Mouse (Mus musculus) heart, adult 8-10 months (tissue): ENCODE data around the gene Fam171a1. TPM values are rescaled to one million over a fixed set of nuclear protein-coding genes. Genes with fewer than 3 reads are reported as not detected.

Experiments
- DNase-seq: peaks from one replicate; pipeline ENCODE4 v3.0.0; 2022; ENCODE audit warnings: low spot score
- total RNA-seq, 4 experiments: library from RNA; stranded (reverse); gene quantifications; 2 replicates each; pipeline ENCODE4 v1.2.4; 2022

Gene Fam171a1
- total RNA-seq, 4 experiments from 2014 or later, result 12.1 to 16.7 (median 14.0) TPM

DNA sequence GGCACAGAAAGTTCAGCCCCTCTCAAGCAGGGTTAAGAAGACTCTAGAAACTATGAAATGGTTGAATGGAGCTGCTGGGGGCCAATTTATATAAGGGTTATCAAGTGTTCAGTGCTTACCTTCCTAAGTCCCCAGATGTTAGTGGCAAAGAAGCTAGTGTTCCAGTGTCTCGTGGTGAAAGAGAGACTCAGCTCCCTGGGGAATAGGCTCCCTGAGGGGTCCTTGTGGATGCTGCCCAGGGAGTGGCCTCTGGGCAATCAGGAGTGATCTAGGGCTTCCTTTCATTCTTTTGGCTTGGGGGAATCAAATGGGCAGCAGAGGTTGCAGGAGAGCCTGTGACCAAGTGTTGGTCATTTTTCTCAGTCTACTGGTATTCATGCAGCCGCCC, 21.3 kb downstream of the Fam171a1 start:
- no peak for DNase-seq

DNA sequence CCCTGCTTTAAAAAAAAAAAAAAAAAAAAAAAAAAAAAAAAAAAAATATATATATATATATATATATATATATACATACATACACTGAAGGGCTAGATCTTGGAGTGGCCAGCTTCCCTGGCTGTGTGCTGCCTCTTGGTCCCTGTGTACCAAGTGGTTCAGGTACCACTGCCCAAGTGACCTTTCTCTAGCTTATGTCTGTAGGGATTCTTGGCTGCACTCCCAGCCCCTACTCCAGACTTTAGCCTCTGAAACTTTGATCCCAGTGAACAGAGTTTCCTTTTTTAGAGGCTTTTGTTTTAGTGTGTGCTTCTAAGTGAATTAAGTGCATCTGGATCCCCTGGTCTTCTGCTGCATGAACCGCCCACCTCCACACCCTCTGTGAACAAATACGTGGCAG, 24.3 kb downstream of the Fam171a1 start:
- no peak for DNase-seq

DNA sequence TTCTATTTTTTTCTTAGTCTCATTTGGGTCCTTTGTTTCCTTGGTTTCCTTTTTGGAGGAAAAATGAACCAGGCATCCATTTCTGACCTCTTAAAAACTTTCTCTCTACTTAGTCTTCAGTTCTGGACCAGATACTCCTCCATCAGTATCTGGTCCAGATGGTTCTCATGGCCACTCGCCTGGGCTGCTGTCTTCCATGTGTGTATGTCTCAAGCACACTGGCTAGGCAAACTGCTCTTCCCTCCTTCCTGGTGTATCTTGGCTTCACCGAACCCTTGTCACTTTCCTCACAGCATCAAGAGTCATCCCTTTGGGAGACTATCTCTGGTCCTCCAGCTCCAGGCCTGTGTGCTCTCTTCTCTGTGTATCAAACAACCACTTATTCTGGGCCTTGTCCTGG, 25.0 kb downstream of the Fam171a1 start:
- no peak for DNase-seq

DNA sequence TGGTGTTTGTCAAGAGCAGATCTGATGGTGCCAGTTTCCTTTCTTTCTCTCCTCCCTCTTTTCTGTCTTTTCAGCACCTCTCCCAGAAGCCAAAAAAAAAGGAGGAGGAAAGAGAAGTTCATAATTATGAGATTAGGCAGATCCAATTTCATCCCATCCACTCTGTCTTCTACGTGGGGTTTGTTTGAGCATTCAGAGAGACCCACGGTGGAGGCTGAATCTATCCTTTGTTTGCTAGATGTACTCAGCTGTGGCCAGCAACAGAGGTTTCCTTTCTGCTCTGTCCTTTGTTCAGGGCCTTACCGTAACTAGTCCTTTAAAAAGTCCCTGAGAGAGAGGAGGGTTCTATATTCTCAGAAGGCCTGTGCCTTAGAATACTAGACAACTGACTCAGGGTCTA, 25.6 kb downstream of the Fam171a1 start:
- DNase-seq, result no peak

DNA sequence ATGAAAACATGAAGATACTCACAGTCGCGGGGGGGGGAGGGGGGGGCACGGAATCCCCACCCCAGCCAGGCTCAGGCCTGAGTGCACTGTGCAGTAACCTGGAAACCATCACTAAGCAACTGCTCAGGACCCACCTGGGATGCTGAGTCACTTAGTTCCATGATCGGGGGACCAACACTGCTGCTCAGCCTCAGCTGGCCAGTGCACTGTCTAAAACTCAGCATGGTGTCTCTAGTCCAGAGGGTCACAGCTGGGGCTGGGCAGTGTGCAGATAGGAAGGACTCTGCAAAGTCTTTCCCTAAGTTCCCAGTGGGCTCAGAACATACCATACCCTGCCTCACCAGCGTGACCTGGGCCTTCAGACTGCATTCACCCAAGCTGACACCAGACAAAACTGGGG, 26.6 kb downstream of the Fam171a1 start:
- no peak for DNase-seq

DNA sequence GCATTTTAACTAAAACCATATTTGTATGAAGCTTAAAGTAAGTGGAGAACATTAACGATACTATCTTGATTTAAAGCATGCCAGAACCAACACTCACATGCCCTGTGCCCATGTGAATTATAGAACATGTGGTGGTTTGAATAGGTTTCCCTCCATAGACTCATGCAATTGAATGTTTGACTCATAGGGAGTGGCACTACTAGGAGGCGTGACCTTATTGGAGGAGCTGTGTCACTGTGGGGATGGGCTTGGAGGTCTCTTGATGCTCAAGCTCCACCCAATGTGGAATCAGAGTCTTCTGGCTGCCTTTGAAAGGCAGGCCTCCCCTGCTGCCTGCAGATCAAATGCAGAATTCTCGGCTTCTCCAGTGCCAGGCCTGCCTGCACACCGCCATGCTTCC, 27.8 kb downstream of the Fam171a1 start:
- no peak for DNase-seq

DNA sequence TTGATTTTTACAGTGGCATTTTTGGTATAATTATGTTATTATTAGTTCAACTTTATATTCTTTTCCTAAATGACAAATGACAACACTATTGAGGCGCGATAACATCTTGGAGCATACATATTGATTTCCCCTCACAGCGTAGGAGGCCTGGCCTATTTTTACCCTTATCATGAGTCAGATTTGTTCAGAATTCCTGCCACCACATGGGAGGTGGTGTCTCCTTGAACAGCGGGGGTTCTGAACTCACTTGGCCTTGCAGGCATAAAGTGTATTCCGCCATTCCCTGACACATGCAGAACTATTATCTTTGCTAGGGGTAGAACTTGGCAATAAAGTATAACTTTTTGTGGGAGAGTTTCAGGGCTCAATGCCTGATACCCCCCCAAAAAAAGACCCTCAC, 30.3 kb downstream of the Fam171a1 start:
- no peak for DNase-seq

DNA sequence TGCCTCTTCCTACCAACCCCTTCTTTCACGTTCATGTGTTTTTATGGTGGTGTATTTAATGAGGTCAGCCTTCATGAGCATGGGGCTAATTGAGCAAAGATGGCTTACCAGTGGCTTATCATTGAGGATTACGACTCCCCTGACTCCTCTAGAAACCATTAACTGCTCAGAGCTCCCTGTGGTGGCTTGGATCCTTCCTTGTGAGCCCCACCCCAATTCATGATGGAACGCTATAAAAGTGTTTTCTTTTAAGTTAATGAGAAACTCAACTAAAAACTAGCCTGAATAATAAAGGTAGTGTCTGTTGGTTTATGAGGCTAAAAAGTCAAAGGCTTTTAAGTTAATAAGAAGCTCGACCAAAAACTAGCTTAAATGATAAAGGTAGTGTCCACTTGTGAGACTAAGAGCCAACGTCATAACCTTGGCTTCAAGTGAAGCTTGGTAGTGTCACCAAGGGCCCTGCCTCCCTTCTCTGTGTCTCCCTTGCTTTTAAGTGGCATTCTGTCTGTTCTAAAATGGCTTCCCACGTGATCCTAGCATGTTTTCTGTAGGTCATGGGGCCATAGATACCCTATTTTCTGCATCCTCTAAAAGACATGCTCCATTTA, 33.6 kb downstream of the Fam171a1 start:
- DNase-seq, result no peak

DNA sequence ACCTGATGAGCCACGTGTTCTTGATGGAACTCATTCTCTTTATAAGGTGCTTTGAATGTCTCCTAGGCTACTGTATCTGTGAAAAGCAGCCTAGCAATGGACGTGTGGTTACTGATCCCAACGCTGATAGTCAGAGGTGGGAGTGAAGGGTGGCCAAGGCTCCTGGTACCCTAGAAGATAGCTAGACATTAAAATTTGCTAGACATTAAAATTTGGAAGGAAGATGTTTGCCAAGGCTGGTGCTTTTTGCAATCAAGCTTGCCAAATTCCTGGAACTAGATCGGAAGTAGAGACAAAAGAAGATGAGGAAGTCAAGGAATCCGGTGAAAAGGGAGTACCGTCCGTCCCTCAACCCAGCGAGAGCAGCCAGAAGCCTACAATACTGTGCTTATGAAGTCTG, 34.7 kb downstream of the Fam171a1 start:
- DNase-seq, result no peak

DNA sequence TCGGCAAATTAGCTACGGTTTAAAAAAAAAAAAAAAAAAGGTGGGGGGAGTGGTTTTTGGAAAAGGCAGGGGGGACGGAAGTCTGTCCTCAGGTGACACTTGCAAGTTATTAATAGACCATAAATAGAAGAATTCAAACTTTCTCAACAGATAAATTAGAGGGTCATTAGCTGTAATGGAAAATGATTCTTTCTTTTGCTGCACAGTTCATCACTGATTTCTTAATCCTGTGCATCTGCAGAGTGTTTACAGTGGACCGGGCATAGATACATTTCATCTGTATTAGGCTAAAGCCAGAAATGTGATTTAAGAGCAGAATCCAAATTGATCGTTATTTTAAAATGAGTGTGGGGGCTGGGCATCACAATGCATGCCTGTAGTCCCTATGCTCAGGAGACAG, 36.3 kb downstream of the Fam171a1 start:
- DNase-seq, result no peak

DNA sequence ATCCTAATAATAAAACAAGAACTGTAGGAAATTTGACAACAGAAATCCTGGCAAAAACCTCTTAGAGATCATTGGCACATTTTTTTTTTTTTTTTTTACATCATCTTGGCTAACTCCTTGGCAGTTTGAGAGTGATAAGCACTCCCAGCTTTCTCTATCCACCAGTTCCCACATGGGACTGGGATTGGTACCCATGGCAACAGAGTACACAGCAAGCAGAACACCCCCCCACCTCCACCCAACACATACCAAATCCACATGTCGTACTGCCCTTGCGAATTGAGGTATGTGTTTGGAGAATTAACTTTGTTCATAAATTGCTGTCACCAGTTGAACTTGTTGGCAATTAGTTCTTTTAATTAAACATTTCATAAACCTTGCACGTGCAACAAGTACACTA, 37.3 kb downstream of the Fam171a1 start:
- no peak for DNase-seq

DNA sequence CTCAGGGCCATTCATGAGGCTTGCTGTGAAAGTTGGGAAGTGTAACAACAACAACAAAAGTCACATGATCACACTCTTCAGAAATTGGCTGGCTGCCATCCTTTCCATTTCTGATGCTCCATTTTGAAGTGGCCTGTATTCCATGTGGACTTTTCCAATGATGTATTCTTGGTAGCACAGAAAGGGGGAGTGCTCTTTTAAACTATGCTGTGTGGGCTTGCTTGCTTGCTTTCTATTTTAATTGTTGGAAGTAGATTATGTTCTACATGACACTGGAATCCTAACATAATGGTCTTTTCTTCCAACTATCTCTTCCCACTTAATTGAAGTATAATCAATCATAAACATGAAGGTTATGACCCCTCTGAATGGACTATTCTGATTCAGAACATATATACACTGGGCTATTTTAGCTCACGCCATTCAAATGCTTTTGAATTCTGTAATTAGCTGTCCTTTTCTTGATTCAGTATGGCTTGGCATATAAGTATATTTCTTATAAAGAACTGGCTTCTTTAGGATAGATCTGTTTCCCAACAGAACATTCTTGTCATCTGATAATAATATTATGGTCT, 40.2 kb downstream of the Fam171a1 start:
- no peak for DNase-seq

DNA sequence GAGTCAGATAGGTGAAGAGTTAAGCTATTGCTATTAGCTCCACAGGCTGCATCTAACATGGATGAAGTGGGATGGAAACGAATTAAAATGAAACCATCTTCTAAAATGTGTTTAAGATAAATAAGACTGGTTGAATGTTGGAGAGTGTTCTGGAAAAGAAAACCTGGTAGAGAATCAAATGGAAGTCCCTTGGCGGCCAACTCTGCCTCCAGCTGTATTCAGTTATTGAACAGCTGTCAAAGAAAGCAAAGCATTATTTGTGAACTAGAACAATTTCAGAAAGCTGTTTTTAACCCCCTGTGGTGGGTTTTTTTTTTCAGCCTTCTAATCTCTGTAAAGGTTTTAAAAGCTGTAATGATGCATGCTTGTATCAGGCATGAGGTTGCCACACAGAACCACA, 41.0 kb downstream of the Fam171a1 start:
- peak; percentile 35 for DNase-seq

DNA sequence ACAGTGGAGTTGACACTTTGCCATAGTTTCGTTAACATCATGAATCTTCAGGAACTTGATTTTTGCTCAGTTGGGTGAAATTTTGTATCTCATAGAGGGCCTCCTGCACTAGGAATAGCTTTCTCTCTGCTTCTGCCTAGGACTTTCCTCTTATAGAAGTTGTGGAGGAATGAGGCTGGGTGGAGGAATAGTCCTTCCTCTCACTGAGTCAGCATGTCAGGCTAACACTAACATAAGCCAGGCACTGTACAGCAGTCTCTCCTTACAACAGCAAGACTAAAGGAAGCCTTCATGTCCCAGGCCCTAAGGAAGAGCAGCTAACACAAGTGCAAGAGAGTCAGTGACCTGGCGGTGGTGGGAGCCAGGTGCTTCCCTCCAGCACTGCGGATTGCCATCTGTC, 43.0 kb downstream of the Fam171a1 start:
- DNase-seq, result no peak

DNA sequence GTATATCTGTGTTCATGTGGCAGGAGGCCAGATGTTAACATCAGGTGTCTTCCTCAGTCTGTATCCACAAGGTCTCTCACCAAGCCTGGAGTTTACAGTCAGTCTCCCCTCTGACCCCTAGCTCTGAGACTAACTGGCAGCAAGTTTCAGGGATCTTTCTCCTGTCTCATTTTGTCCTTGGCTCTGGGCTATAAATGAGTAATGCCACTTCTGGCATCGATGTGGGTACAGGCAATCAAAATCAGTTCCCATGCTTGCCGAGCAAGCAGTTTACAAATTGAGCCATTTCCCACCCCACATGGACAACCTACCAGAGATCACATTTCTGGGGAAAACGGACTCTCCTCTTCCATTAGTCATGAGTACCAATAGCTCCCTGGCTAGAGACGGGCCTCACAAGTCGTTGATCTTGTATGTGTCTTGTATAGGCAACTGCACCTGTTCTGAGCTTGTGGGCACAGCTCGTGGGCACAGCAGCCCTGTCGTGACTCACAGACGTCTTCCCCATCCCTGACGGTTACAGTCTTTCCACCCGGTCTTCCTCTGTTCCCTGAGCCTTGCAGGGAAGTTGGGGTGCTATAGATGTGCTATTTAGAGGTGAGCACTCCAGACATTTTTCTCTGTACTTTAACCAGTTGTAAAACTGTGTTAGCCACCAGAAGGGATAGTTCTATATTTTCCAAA, 43.8 kb downstream of the Fam171a1 start:
- DNase-seq, result no peak

DNA sequence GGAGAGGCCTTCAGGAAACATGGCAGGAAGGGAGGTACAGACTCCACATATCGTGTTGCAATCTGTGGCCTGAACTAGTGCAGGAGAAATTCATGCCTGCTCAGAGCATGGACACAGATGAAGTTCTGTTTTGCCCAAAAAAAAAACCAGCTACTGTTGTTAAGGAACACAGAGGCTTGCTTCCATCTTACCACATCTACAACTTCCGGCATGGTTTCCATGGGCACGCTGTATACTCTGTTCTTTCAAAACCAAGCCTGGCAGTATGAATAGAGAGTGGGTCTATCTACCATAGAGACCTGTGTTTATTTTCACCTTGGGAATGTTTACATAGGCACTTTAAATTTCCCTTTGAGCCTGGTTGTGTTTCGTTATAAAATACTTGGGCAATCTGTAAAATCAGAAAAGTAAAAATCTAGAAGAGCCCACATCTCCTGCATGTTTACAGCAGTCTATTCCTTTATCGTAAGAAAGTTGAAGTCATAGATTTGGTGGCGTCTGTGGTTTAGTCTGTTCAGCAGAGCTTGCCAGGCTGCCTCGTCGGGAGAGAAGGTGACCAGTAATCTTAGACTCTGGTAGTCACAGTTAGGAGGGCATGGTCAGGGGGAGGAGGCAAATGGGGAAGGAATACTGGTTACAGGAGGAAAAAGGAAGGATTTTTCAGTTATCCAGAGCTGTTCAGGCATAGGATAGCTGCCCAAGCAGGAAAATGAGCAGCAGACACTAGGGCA, 44.8 kb downstream of the Fam171a1 start:
- no peak for DNase-seq

DNA sequence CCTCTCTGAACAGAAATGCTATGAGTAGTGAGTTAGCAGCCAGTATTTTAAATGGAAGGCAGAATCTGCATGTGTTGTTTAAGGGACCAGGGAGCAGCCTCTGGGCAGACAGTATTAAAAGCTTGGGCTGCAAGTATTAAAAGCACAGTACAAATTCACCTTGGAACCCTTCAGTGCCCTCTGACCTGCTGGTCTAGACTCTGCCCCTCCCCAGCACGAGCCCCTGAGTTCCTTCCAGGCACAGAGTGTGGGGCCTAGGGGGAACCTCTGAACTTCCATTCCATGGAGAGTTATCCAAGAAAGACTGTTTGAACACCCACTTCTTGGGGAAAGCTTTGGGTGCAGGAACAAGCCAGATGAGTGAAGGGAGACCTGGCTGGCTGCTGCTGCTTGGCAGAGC, 47.6 kb downstream of the Fam171a1 start:
- DNase-seq, result no peak

DNA sequence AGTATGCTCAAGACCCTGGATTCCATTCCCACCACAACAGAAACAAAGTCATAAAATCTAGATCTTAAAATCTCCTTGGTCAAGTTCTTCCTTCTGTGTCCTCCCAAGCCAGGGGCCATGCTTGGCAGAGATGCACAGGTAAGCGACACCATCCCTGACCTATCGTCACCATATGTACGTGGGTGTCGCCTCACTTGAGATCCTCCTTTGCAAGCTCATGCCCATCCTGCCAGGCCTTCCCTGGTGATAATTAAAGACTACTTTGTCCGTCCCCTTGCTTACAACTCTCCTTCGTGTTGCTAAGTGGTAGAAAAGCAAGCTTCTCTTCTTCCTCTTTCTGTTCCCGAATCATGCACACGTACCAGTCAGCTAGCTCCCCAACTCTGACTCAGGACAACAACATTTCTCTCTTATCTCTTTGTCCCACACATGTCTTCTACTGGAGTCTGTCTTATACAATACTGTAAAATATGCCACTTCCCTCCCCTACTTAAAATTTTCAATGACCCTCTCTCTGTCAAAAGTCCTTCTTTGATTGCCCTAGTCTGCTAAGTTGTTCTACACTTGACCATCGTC, 49.6 kb downstream of the Fam171a1 start:
- no peak for DNase-seq

DNA sequence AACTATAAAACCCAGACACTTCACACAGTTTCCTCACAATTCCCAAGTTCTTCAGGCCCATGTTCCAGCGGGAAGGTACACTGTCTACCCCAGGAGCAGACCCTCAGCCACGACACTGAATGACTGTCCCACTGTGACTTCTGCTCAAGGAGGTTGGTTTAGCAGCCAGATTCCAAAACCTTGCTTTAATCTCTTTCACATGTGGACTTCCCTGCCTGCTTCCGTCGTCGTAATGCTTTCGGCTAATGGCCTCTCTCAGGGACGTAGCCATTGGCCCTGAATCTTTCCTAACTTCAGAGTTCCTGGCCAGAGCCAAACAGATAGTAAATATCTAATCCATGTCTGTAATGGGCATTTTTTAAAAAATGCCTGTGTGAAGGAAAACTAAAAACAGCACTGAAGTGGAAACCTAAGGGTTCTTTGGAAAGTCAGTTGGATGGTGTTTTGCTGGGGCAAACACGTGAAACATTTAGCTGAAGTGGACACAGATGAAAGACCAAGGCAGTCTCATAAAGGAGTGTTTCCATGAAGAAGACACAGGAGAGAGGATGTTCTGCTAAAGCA, 51.1 kb downstream of the Fam171a1 start:
- peak; percentile 55 for DNase-seq

DNA sequence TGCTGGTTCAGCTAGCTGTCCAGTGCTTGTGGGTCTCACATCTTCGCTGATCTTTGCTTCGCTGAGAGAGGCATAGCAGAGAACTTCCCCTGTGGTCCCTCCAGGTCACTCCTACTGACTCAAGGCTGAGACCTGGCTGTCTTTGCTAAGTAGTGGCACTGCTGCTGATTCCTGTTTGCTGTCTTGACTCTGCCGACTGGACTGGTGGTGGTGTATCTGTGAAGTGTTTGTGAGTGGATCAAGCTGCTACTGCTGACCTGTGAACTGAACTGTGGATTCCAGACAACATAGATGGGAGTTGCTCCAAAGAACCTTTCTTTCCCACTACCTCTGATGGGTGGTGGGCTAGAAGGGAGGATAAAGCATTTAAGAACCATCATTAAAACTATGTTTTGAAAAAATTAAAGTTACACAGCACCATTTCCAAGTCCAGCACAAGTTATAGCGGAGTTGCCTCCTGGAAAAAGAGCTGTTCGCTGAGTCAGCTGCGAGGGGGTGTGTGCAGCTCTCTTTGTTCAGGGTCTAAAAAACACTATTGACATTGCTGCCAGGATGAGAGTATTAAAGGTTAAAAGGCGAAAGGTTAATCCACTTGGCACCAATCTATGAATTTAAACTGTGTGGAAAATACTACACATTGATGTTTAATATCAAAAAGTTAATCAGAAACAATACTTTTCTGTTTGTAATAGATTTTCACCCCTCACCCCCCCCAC, 52.0 kb downstream of the Fam171a1 start:
- DNase-seq, result no peak

DNA sequence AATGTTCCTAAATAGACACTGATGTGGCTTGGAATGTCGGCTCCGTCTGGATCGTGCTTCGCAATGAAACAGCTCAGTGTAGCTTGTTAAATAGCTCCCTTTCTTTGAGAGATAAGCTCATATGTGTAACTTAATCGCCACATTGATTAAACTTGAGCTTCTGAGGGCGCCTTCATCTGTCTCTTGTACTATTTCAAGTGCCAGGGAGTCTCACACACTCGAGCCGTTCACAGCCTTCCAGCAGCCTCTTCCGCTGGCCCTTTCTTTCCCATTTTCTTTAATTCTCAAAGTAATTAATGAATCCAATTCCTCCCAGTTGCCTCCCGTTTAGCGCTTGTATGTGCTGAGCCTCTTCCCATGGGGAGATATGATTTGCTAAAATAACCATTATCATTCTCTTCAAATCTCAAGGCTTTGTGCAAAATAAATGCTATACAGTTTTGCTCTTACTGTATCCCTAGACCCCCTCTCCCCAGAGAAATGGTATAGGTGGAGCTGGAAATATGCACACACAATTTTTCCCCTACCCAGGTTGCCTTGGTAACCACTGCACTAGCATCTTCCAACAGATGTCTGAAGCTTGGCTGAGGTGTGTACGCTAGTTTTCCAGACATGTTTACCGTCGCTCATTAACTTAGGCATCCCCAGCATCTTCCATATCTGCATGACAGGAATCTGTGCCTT, 54.8 kb downstream of the Fam171a1 start:
- no peak for DNase-seq
